Mouse (Mus musculus) retina, postnatal 7 days (tissue): ENCODE data around the gene Kynu.

Experiments used
- DNase-seq: peaks from one replicate; pipeline ENCODE4 v3.0.0-alpha.2; 2012; ENCODE audit warnings: low read depth, low spot score

The Kynu gene

DNA sequence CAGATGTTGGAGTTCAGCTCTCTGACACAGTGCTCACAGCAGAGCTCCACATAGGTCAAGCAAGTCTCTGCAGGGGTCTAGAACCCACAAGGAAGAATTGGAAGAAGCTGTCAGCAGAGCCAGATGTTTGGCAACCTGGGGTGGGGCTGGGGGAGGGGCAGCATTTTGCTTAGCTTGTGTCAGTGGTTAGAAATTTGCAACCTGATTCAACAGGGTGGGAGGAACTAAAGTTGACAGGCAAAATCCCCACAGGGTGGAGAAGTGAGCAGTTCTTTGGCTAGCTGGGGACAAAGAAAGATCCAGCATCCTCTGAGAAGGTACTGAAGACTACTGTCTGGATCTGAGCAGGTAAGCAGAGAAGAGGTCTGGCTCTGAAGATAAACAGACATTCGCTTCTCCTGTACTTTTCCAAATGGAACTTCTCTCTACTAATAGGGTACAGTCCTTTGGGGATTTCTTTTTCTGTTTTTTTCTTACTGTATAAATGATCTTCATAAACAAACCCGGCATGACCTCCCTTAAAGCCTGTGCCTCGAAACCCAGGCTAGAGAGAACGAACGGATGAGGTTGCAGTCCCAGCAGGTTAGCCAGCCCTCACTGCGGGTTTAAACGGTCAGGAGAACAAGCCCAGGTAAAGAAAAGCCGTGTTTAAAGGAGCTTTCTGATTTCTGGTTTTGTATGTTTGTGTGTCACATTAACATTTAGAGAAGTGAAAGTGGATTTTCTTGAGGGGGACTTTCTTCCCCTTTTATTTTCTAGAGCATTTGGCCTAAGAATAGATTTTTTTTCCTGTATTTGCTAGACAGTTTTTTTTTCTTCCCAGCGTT is at the start of gene Kynu:
TSS of gene Kynu (plus strand) at position 268 of the 827 bp plus-strand sequence.
- no peak for DNase-seq

DNA sequence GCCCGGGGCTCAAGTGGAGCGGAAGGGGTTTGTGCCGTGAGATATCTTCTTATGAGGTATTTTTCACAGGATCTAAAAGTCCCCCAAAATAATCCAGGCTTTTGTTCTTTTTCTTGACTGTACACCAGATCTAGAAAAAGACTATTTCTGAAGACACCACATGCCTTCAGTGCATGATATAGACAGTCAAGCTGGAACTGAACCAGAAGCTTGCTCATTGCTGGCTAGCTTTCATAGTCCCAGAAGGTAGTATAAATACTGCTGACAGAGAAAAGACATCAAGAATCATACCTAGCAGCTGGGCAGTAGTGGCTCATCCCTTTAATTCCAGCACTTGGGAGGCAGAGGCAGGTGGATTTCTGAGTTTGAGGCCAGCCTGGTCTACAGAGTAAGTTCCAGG is 48.9 kb upstream of the Kynu start:
- DNase-seq = no peak

DNA sequence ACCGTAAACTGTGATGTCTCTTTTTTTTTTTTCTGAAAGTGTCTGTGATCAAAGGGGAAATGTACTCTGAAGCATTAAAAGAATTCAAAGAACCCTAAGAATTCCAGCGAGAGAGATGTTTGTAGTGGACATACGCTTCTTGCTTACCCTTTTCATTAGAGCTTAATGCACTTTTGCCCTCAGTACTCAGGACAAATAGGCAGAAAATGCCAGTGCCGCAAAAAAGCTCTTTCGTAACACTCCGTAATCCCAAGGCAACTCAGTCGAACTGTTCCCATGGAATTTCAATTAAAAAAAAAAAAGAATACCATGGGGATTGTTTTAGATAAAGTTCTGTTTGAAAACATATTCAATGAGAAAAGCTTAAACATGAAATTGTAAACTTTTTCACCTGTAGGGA is 41.3 kb upstream of the Kynu start:
- DNase-seq = no peak

DNA sequence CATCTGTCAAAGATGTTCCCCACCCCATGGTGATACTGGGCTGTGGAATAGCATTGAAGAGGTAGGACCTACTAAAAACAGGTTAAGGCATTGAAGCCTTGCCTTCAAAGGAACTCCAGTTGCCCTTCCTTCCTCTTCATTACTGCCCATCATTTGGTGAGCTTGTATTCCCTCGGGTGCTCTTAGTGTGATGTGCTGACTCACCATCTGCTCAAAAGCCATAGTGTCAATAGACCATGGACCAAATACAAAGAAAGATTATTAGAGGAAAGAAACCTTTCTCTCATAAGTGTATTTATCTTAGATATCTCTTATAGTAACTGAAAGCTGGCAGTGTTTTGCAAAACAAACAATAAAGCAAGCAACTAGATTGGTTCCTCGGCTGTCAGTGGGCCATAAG is 20.7 kb upstream of the Kynu start:
- DNase-seq = no peak

DNA sequence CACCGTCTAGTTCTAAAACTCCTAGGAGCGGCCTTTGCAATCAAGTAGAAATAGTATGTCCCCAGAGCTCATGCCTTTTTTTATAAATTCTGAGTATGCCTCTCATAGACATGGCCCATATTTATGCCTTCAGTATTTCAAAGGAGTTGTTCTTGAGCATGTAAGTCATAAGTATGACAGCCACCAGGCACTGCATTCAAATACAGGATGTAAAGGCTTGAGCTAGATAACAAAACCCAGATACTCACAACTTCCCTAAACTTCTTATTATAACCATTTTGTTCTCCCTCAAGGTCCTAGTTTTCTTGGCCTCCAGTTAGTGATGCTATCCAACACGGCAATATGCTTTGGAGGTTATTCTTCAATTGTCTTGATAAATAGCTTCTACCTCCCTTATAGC is 12.5 kb upstream of the Kynu start:
- no peak for DNase-seq

DNA sequence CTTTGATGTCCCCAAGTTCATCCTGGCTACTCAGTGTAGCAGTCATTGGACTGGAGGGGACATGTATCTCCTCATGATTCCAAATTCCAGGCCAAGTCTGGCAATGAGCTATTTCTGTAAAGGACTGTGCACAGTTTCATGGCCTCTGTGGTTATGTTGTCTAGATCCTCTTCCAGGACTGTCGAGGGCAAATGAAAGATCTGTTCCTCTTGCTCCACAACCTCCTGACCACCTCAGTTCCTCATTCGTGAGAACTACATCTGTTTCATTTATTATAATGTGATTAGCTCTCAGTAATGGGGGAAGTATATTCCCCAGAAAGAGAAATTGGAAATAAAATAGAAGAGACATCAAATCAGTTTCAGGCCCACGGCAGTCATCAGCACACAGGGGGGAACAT is 9.5 kb upstream of the Kynu start:
- DNase-seq = no peak

DNA sequence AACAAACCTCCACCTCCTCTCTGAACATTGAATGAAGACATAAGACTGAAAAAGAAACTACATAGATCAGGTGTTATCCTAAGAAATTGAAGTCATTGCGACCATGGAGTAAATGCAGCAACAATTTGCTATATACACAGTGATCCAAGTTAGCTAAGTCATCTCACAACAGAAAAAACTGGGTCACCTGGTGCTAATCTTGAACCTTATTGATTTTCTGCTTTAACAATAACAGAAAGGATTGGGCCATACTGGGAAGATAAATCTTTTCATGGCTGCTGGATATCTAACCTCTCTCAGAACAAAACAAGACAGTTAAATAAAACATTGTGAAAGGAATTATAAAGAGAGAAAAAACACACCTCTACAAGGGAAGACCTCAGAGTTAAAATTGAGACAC is 8.7 kb upstream of the Kynu start:
- no peak for DNase-seq

DNA sequence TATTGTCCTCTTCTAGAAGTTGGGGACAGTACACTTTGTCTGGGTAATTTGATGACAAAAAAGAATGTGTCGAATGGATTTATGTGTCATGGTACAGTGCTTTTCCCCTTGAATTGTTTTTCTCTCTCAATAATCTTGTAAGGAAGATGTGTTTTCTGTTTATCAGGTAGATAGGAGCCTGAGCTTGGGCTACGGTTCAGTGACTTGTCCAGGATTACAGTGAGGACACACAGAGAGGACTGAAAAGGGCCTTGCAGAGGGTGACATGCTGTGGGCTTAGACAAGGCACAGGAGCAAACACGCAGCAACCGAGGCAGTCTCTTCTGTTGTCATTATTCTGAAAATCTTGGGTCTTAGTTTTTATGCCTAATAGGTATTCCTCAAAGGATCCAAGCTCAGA is 913 bp upstream of the Kynu start:
- DNase-seq = no peak

DNA sequence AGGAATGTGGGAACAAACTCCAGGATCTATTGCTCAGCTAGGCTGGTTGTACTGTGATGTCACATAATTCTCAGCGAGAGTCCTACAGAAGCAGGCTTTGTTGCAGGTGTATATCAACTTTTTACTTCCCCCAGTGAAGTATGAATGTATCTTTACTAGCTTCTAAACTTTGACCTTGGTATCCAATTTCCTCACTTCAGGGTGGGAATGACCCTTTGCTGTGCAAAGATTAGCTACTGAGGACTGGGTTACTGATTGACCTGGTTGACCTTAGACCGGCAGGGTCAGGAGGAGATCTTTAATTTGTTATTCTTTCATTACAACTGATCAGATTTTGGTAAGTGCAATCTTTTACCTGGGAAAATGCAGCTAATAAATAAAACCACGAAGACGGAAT is 758 bp downstream of the Kynu start:
- DNase-seq = no peak

DNA sequence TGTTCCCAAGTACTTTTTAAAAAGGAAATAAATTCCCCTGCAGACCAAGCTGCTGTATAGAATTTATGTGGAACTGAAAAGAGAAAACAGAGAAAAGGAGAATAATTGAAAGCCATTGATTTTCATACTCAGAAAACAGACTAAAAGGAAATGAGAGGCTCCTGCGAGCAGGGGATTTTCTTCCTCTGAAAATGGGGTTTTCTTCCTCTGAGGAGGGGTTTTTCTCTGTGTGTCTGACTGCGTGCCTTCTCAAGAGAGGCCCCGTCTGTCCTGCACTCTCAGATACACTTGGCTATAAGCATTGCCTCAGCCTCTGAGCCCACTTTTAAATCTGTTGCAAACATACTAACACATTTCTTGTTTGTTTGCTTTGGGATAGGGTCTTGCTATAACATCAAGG is 1.9 kb downstream of the Kynu start:
- no peak for DNase-seq

DNA sequence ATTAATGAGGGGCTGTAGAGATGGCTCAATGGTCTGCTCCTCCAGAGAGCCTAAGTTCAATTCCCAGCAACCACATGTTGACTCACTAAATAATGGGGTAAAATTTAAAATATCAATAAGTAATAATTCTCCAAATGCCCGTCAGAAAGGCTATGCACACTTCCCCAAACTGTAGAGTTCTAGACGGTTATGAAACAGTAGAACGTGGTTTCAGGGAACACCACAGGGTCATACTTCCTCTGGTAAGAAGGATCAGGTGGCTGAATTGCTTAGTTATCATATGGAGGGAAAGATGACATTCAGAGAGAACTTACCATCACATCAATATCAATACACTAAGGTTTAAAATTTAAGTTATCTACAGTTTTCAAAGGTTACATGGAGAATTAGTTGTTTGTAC is 6.1 kb downstream of the Kynu start:
- DNase-seq = no peak

DNA sequence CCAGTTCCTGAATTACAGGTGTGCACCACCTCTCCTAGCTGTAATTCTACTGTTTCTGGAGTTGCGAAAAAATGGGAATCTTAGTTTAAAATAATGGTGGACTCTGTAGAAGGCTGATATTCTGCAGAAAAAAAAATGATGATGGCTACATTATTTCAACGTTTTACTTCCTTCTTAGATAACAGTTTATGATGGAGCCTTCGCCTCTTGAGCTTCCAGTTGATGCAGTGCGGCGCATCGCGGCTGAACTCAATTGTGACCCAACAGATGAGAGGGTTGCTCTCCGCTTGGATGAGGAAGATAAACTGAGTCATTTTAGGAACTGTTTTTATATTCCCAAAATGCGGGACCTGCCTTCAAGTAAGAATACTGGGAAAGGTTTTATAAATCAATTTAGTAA is 7.7 kb downstream of the Kynu start:
- DNase-seq = no peak

DNA sequence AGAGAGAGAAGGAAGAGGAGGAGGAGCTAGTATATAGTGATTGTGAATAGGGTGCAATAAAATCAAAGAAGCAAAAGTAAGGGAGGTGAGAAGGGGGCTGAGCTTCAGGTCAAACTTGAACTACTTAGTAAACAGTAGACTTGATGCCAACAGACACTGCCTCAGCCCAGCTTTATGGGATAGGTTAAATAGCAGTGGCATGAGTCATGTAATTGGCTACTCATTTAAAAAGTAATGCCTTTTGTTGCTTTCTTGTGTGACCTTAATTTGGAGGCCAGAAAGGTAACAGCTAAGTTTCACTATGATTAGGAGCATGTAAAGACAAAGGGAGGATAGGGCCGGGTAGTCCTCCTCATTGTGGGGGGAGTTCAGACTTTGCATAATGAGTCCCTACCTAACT is 13.3 kb downstream of the Kynu start:
- no peak for DNase-seq

DNA sequence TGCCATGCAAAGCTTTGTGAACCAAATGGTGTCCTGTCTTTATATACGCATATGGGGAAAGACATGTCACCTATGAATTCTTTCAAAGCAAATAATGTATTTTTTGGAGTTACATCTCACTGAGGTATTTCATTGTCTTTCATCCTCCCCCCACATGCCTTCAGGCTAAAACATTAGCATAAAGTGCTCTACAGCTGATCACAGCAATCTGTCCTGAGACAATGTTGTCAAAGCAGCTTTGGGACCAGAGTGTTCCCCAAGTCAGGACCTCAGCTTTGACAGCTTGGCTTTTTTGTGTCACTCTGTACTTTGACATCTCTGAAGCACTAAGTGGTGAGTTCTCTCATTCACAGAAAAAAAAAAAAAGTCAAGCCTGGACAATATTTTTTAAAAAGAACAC is 18.4 kb downstream of the Kynu start:
- no peak for DNase-seq

DNA sequence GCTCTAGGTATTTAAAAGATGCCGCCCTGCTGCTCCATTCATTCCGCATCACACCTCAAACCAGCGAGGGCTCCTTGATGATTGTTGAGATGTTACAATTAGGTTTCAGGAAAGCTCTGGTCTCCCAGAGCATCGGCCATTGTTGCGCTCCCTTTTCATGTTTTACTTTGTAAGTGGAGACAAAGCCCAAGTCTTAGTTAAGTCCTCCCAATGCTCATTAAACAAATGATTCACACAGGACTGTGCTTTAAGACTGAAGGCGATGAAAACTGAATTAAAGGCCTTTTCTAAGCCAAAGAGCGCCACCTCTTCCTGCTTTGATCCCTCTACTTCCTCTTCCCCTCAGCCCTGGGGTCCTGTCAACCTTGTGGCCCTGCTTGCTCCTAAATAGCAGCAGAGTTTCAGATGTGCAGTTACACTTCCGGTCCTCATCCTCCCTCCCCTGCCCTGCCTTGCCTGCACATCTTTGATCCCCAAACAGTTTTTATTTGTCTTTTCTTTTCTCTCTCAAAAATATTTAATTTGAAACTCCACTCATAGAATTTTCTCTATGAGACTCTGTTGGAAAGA is 28.2 kb downstream of the Kynu start:
- DNase-seq = no peak

DNA sequence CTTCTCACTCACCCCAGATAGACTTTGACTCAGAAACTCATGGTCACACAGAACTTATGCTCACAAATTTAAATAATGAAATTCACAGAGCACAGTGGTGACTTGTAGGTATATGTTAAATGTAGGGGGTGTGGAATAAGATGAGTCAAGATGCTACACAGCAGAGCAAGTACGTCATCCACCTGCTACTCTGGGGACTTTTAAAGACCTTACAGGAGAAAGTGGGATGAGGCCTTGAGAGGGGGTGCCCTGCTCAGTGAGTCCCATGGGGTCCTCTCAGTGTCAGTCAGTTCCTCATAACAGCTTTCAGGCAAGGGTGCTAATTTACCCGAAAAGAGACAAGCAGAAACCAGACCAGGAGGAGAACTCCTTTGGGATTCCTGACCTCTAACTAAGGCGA is 30.4 kb downstream of the Kynu start:
- DNase-seq = no peak

DNA sequence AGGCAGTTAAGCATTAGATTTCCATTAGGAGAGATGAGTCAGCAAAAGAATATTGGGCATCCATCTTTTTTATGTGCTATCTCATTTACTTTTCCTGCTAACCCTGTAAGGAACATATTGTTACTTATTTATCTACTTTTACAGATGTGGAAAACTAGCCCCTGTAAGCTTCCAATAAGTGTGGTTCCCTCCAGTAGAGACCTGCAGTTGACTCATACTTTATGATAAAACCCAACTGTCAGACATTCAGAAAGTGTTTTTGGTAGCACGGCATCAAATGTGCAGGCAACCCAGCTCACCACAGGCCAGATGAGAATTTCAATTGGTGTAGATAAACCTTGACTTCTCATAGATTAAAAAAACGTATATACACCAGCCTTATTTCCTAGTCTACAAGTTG is 32.7 kb downstream of the Kynu start:
- DNase-seq = no peak

DNA sequence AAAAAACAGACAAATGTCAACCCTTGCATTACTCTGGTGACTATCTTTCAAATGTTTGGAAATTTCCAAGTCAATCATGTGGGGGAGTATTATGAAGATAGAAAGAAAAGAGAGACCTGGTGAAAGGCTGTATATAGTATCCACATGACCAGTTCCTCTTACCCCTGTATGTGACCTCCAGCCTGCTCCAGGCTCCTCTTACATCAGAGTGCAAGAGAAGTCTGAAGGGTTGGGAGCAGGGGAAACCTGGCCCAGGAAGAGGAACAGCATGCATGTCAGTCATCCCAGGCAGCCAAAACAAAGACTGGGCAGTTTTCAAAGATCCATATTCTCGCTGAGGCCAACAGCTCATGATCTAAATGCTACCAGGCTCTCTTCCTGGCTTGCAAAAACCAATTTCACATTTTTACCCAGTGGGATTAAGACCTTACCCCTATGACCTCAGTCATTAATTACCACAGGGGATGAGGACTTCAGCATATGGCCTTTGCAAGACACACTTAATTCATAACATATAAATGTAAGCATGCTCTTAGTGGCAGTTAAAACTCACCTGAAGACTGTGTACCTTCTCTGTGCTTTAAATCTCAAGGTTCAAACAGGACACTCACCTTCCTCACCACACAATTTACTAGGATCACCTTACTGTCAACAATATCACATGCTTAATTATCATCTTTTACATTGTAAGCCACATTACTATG is 37.0 kb downstream of the Kynu start:
- no peak for DNase-seq

DNA sequence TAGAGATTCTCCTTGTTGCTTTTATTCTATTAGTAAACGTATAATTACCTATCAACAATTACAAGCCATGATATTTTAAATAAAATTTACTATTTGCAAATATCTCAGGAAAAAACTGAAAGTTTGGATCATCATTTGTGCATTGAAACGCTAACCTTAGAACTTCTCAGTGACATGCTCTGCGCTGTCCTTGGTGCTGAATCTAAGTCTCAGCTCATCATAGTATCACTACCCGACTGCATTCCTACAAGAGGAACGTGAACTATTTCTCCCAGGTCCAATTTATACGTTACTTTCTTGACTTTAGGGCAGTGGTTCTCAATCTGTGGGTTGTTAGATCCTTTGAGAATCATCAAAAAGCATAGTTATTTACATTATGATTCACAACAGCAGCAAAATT is 58.4 kb downstream of the Kynu start:
- no peak for DNase-seq

DNA sequence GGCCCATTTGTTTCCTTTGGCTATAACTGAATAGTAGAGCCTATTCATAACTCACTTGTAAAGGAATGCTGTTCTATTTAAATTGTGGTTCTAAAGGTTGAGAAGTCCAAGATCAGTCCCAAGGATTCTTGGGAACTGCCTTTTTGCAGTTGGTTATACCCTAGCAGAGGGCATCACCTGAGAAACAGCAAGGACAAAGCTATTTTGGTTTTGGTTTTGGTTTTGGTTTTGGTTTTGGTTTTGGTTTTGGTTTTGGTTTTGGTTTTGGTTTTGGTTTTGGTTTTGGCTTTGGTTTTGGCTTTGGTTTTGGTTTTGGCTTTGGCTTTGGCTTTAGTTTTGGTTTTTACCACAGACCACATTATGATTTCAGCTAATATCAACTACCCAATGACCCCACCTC is 66.0 kb downstream of the Kynu start:
- DNase-seq = no peak

DNA sequence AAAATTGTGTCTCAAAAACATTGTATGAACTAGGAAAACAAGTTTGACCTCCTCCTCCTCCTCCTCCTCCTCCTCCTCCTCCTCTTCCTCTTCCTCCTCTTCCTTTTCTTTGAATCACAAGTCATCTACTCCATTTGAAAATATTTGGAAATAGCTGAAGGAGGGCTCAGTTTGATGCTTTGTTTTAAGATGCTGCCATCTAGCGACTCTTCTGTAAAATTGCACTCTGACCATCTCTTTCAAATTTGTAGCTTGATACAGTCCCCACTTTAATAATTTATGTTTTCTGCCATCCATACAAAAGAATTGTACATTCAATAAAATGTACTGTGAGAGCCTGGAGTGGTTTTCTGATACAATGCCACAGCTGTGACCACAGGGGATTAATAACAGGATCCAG is 67.7 kb downstream of the Kynu start:
- DNase-seq = no peak

DNA sequence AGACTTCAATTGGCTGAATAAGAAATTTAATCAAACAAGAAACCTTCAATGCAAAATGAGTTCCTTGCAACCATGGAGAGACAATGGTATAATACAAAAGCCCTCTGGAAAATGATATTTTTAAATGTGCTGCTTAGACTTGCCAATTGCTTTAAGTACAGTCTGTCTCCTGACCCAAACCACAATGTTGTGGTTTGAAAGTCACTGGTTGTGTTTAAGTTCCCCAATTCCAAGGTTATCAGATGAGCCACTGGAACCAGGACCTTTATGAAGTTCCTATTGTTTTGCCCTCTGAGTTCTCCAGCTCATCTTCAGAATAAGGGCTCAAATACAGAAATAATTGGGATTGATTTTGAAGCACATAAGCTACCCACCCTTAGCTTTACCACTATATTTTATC is 76.7 kb downstream of the Kynu start:
- DNase-seq = no peak

DNA sequence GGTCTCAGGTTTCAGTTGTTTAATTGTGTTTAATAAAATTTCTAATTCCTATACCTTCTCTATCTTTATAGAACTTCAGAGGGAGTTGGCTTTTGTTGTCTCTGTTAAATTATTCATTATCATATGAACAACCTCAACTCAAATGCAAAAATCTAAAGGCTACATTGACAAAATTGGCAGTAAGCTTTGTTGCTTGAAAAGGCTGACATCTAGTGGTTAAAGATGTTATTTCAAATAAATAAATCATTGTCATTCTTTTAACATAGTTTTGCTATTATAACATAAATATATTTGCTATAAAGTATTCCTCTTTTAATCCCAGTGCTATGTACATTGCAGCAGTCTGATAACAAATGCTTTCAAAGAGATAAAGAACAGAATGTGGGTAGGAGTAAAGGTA is 81.4 kb downstream of the Kynu start:
- DNase-seq = no peak
